Mouse (Mus musculus) liver (tissue): ENCODE data around the gene Stat1.

Source experiments
- DNase-seq: peaks from one replicate; pipeline ENCODE4 v3.0.0-alpha.2; 2020; ENCODE audit warnings: mixed read lengths

The Stat1 gene

DNA sequence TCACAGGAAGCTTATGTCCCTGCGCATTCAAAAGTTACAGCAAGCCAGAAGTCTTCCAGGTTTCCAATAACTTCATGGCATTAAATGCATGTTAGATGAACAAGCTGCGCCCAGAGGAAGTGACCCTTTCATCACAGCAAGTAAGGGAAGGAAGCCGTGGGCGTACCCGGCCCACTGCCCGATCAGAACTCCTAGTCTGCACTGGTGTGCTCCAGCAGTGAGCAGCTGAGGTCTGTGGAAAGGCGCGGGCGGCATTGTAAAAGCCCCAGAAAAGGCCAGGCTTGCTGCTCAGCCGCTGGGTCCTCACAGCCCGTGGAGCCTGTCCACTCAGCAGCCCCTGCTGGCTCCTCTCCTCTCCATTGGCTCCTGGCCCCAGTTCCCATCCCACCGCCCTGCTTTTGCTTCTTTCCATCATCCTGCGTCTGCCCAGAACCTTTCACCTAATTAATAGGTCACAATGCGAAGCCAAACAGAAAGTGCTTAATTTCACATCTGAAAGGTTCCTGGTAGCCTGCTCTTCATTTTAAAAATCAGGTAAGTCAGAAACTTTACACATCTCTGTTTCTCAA is 47.5 kb downstream of the Stat1 start:
- DNase-seq = peak; percentile 14

DNA sequence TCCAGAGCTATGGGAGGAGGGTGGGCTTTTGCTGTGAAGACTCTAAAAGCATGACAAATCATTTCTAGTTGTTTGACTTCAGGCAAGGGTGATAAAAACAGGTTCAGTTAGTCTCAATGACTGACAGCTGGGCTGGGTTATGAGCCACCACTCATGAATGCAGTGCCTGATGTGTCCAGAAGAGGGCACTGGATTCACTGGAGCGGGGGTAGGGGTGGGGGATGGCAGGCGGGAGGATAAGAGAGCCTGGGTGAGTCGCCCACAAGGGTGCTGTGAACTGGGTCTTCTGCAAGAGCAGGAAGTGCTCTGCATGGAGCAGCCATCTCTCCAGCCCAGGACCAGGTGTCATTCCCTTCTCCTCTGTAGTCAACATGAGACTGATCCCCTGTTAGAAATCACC is 50.8 kb downstream of the Stat1 start:
- DNase-seq = peak; percentile 56

DNA sequence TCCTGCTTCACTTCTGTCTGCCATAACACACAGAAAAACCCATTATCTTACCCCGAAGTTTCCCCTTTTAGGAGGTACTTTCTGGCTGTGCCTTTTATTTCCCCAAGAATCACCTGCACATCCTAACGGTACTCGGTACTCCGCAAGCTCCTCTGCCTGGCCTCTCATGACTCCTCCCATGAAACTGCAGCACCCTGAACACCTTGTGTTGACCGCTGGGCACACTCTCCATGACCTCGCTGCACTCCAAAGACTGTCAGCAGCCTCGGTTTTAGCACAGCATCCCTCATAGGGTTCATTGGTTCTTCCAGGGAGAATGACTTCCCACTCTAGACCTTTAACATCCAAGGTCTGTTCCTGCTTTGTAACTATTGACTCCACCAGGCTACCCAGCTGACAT is 51.5 kb downstream of the Stat1 start:
- no peak for DNase-seq

DNA sequence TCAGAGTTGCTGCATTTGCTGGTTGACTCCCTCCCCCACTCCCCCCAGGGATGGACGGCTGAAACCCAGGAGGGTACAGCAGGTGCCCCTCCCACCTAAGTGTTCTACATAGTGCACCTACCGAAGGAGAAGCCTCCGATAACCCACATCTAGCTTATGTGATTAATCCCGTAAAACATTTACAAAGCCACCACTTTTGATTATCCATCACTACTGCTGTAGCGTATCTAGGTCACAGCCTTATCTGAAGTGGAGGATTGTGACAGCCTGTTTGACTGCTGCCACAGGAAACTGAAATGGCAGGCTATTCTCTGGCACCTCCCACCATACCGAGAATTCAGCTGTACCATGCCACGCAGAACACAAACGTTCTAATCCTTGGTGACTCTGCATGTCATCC is 52.0 kb downstream of the Stat1 start:
- DNase-seq = no peak

DNA sequence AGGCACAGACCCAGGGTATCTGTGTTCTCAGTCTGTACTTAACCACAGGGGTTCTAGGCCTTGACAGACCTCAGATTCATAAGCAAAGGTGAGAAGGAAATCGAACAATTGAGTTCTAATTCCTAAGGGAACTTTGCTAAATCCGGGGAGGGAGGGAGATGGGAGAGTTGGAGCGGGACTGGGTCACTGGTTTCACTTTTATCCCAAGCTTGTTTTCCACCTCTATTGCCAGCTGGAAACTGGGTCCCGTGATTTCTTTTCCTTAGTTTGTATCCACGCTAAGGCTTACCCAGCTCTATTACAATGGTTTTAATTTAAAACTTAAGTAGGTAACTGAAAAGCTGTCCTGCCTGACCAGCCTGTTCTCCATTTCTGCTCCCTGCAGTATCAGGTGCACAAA is 56.1 kb downstream of the Stat1 start:
- no peak for DNase-seq

DNA sequence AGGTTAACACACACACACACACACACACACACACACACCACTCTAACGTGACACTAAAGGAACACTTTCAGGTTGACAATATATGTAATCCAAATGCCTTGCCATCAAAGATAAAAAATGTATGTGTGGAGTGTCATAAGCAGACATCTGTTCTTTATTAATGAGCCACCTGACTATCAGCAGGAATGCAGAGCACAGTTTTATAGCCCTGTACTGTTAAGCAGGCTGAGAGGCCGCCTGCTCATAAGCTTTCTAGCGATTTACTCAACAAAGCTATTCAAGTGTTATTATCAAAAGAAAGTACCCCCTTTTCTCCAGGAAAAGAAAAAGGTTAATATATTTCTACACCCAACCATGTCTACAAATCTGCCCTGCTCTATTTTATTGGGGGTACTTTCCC is 56.7 kb downstream of the Stat1 start:
- no peak for DNase-seq

DNA sequence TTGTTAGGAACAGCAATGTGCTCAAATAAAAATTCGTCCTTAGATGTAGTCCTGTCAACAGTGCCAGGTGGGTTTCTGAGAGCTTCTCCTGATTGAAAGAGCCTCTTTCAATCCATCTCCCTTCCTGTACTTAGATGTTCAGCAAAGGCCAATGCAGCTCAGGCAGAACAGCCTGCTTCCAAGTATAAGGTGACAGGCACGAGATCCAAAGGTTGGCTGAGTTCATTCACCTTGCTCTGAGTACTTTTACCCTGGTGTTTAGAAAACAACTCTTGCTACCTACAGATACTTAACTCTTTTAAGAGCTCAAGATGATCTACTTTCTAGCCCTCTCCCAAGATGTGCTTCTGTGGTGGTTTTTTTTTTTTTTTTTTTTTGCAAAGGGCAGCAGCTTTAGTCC is 57.8 kb downstream of the Stat1 start:
- DNase-seq = no peak

DNA sequence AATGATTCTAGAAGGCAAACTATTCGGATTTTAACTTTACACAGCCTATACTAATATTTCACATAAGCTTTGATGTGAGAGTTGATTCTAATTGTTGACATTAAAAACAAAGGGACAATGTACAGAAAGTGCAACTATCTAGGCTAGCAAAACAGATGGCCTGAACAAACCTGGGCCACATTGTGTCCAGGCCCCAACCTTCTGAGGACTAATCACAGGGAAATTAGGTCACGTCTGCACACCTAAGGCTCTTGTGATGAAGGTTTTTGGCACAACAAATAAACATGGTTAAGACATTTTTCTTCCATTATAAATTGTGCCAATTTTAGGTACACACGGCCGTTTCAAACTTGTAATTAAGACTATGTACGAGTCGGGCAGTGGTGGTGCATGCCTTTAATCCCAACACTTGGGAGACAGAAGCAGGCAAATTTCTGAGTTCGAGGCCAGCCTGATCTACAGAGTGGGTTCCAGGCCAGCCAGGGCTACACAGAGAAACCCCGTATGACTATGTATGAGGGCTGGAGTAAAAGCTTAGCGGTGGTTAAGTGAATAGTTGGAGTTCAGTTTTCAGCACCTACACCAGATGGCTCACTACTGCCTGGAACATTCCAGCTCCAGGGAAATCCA is 60.8 kb downstream of the Stat1 start:
- no peak for DNase-seq

DNA sequence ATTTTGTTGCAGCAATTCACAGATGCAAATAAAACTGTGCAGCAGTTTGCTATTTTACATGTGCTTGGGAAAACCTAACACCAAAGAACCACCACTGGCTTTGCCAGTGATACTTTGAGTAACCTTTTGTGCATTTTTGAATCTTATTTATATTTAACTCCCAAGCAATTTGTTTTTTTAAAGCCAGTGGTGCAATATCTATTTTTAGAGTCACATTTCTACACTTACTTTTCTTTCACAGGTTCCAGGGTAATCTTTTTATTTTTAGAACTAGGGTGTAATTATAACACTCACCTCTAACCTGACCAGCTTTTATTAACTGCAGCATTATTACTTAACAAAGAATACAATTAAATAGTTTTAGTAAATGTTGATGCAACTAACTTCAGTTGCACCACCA is 62.8 kb downstream of the Stat1 start:
- DNase-seq = no peak

DNA sequence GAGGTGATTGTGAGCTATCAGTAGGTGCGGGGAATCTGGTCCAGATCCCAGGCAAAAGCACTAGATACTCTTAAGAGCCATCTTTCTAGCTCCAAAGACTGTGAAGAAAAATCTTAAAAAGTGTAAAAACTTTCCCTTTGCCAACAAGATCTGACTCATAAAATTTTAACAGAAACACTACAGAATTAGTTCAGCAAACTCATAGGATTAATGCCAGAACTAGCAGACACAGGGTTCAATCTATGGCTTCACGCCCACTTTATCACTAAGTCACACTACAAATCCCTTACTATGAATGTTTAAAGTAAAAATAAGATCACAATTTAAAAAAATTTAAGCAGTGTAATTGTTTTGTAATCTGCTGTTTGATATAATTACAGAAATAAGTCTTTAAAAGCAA is 63.8 kb downstream of the Stat1 start:
- no peak for DNase-seq
